Mouse (Mus musculus): ENCODE data around the gene Fam131c. TPM values are rescaled to one million over a fixed set of nuclear protein-coding genes. Genes with fewer than 3 reads are reported as not detected.

Fam131c gene
- polyA plus RNA-seq, 1 experiment, result not detected

- TF ChIP-seq POLR2A (IDR thresholded peaks at IDR 0.05; ENCODE audit: borderline replicate concordance, control insufficient read depth, low read depth, low read length) (no peak), CTCF (IDR thresholded peaks at IDR 0.05; ENCODE audit: control insufficient read depth, insufficient read depth, low read length) (peak; percentile 45)
- Histone ChIP-seq H3K27ac (ENCODE audit: control insufficient read depth, insufficient read depth, low read depth, low read length, poor library complexity) (no peak overlapping the region), H3K4me1 (ENCODE audit: control insufficient read depth, insufficient read depth, low read length) (no peaks in the 10 kb centered on the region), H3K4me3 (replicated peaks; ENCODE audit: control insufficient read depth, low read depth, low read length) (no peak overlapping the region)
- 30% methylated on average over 7 of the region's 7 CpGs for WGBS
These were observed 7.2 kb upstream of the Fam131c start for GRCm38 (mm10) chr4:141360846-141361245.

DNA sequence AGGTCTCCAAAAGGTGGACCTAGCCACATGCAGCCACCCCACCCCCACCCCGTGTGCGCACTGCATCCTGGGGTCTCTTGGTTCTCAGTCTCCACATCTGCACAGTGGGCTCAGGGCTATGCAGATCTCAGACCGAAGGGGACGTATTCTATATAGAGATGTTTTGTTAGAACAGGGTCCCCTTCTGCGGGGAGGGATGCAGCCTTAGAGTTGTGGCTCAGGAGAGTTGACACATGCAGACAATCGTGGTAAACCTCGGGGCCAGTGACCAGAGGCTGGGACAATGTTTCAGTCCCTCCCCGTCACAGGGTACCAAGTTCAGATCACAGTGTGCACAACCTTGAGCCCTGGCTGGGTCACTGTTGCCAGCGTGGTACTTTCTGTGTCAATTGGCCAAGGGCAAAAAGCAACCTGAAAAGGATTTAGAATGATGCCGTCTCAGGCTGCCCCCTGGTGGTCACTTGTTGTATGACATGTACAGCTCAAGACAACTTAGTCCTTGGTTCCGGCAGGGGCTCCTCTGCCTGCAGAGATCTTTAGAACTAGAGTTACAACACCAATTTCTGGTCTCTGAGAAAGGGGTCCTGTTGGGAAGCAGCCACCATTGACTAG, 5.0 kb upstream of the Fam131c start:
- TF ChIP-seq CTCF (IDR thresholded peaks at IDR 0.05; ENCODE audit: control insufficient read depth, insufficient read depth, low read length) (peak; percentile 72), POLR2A (IDR thresholded peaks at IDR 0.05; ENCODE audit: borderline replicate concordance, control insufficient read depth, low read depth, low read length) (no peak)
- Histone ChIP-seq H3K4me3 (replicated peaks; ENCODE audit: control insufficient read depth, low read depth, low read length) (no peak overlapping the region), H3K4me1 (ENCODE audit: control insufficient read depth, insufficient read depth, low read length) (no peaks in the 10 kb centered on the region), H3K27ac (ENCODE audit: control insufficient read depth, insufficient read depth, low read depth, low read length, poor library complexity) (no peak overlapping the region)
- WGBS, result 27% methylated on average over 11 of the region's 11 CpGs

DNA sequence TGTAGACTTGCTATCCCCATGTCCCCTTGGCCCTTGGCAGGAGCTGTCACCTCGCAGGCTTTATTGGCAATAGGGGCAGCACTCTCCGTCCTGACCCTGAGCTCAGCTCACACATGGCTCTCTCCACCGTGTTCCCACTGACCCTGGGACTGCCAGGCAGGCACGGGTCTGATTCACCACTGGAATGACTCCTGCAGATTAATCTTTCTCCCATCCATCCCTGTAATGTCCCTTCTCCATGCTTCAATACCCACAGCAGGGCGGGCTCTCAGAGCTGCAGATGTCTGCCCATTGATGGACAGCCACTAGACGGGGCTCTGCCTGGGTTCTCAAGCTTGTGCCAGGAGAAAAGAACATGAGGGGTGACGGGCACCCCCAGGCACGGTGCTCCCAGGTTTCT, 2.9 kb upstream of the Fam131c start:
- Histone ChIP-seq H3K4me3 (replicated peaks; ENCODE audit: control insufficient read depth, low read depth, low read length) (no peak overlapping the region), H3K27ac (ENCODE audit: control insufficient read depth, insufficient read depth, low read depth, low read length, poor library complexity) (no peak overlapping the region), H3K4me1 (ENCODE audit: control insufficient read depth, insufficient read depth, low read length) (no peaks in the 10 kb centered on the region)
- TF ChIP-seq CTCF (IDR thresholded peaks at IDR 0.05; ENCODE audit: control insufficient read depth, insufficient read depth, low read length), result no peak
- no peak for TF ChIP-seq POLR2A (IDR thresholded peaks at IDR 0.05; ENCODE audit: borderline replicate concordance, control insufficient read depth, low read depth, low read length)
- WGBS, result 63% methylated on average over 8 of the region's 8 CpGs

- Histone ChIP-seq H3K4me1 (ENCODE audit: control insufficient read depth, insufficient read depth, low read length) (no peaks in the 10 kb centered on the region), H3K4me3 (replicated peaks; ENCODE audit: control insufficient read depth, low read depth, low read length) (no peak overlapping the region), H3K27ac (ENCODE audit: control insufficient read depth, insufficient read depth, low read depth, low read length, poor library complexity) (no peak overlapping the region)
- no peak for TF ChIP-seq CTCF (IDR thresholded peaks at IDR 0.05; ENCODE audit: control insufficient read depth, insufficient read depth, low read length)
- TF ChIP-seq POLR2A (IDR thresholded peaks at IDR 0.05; ENCODE audit: borderline replicate concordance, control insufficient read depth, low read depth, low read length), result no peak
- WGBS, result 56% methylated on average over 7 of the region's 7 CpGs
These were observed 2.1 kb upstream of the Fam131c start for GRCm38 (mm10) chr4:141365876-141366275.

GRCm38 (mm10) chr4:141372426-141372825, 4.4 kb downstream of the Fam131c start:
- WGBS, result 84% methylated on average over 5 of the region's 5 CpGs
- no peaks in the 10 kb centered on the region for H3K4me1 ChIP-seq (ENCODE audit: control insufficient read depth, insufficient read depth, low read length)
- no peak overlapping the region for H3K27ac ChIP-seq (ENCODE audit: control insufficient read depth, insufficient read depth, low read depth, low read length, poor library complexity)
- TF ChIP-seq POLR2A (IDR thresholded peaks at IDR 0.05; ENCODE audit: borderline replicate concordance, control insufficient read depth, low read depth, low read length), result no peak
- TF ChIP-seq CTCF (IDR thresholded peaks at IDR 0.05; ENCODE audit: control insufficient read depth, insufficient read depth, low read length), result no peak
- H3K4me3 ChIP-seq (replicated peaks; ENCODE audit: control insufficient read depth, low read depth, low read length), result no peak overlapping the region

GRCm38 (mm10) chr4:141379674-141380073, 11.7 kb downstream of the Fam131c start:
- H3K27ac ChIP-seq (ENCODE audit: control insufficient read depth, insufficient read depth, low read depth, low read length, poor library complexity), result no peak overlapping the region
- no peak overlapping the region for H3K4me3 ChIP-seq (replicated peaks; ENCODE audit: control insufficient read depth, low read depth, low read length)
- H3K4me1 ChIP-seq (ENCODE audit: control insufficient read depth, insufficient read depth, low read length), result no peaks in the 10 kb centered on the region
- WGBS, result 68% methylated on average over 8 of the region's 8 CpGs
- TF ChIP-seq CTCF (IDR thresholded peaks at IDR 0.05; ENCODE audit: control insufficient read depth, insufficient read depth, low read length) (no peak), POLR2A (IDR thresholded peaks at IDR 0.05; ENCODE audit: borderline replicate concordance, control insufficient read depth, low read depth, low read length) (no peak)

DNA sequence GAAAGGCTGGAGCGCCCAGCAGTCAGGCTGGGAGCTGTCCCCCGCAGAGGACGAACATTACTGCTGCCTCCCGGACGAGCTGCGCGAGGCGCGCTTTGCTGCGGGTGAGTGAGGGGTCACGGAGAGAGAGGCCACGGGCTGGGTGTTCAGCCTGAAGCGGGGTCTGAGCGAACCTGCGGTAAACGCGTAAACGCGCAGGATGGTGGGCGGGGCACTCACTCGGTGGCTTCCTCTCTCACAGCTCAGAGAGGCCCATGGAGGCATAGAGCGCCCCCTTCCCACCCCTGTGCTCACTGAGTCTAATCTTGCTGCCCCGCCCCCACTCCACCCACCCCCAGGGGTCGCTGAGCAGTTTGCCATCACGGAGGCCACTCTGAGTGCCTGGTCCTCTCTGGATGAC, 14.4 kb downstream of the Fam131c start:
- no peak overlapping the region for H3K27ac ChIP-seq (ENCODE audit: control insufficient read depth, insufficient read depth, low read depth, low read length, poor library complexity)
- H3K4me1 ChIP-seq (ENCODE audit: control insufficient read depth, insufficient read depth, low read length), result no peaks in the 10 kb centered on the region
- no peak overlapping the region for H3K4me3 ChIP-seq (replicated peaks; ENCODE audit: control insufficient read depth, low read depth, low read length)

GRCm38 (mm10) chr4:141385275-141385674, 17.3 kb downstream of the Fam131c start:
- Histone ChIP-seq H3K4me1 (ENCODE audit: control insufficient read depth, insufficient read depth, low read length) (no peaks in the 10 kb centered on the region), H3K4me3 (replicated peaks; ENCODE audit: control insufficient read depth, low read depth, low read length) (no peak overlapping the region), H3K27ac (ENCODE audit: control insufficient read depth, insufficient read depth, low read depth, low read length, poor library complexity) (no peak overlapping the region)
- WGBS, result under 1% methylated on average over 7 of the region's 7 CpGs
- TF ChIP-seq CTCF (IDR thresholded peaks at IDR 0.05; ENCODE audit: control insufficient read depth, insufficient read depth, low read length), result peak; percentile 95
- no peak for TF ChIP-seq POLR2A (IDR thresholded peaks at IDR 0.05; ENCODE audit: borderline replicate concordance, control insufficient read depth, low read depth, low read length)

More for the DNA sequence above, 14.4 kb downstream of the Fam131c start:
- no peak for TF ChIP-seq CTCF (IDR thresholded peaks at IDR 0.05; ENCODE audit: control insufficient read depth, insufficient read depth, low read length)
- TF ChIP-seq POLR2A (IDR thresholded peaks at IDR 0.05; ENCODE audit: borderline replicate concordance, control insufficient read depth, low read depth, low read length), result no peak; the same call in 1 of the 2 replicates
- 2% methylated on average over 25 of the region's 25 CpGs for WGBS

DNA sequence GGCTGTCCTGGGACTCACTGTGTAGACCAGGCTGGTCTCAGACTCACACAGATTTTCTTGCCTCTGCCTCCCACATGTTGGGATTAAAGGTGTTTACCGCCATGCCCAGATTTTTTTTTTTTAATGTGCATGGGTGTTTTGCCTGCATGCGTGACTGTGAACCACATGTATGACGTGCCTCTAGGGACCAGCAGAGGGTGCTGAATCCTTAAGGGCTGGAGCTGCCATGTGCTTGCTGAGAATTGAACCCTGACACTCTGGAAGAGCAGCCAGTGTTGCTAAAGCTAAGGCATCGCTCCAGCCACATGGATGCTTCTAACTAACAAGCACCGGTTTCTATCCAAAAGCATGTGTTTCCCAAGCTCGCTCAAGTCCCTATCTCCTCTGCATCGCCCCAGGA, 18.1 kb downstream of the Fam131c start:
- WGBS, result 72% methylated on average over 7 of the region's 7 CpGs
- TF ChIP-seq CTCF (IDR thresholded peaks at IDR 0.05; ENCODE audit: control insufficient read depth, insufficient read depth, low read length) (no peak), POLR2A (IDR thresholded peaks at IDR 0.05; ENCODE audit: borderline replicate concordance, control insufficient read depth, low read depth, low read length) (no peak)
- Histone ChIP-seq H3K4me1 (ENCODE audit: control insufficient read depth, insufficient read depth, low read length) (no peaks in the 10 kb centered on the region), H3K27ac (ENCODE audit: control insufficient read depth, insufficient read depth, low read depth, low read length, poor library complexity) (no peak overlapping the region), H3K4me3 (replicated peaks; ENCODE audit: control insufficient read depth, low read depth, low read length) (no peak overlapping the region)
